Mouse (Mus musculus): ENCODE measurements around the gene Creg1. TPM values are rescaled to one million over a fixed set of nuclear protein-coding genes. Genes with fewer than 3 reads are reported as not detected.

Creg1 gene
- total RNA-seq (2023) = 10 to 100 TPM in 1 of 2 experiments, 1 to 10 TPM in 1; 8.2 to 11.1 TPM

GRCm38 (mm10) chr1:165763635-165764372 lies at the start of gene Creg1:
TSS of gene Creg1 (plus strand) at chr1:165763746.

DNA sequence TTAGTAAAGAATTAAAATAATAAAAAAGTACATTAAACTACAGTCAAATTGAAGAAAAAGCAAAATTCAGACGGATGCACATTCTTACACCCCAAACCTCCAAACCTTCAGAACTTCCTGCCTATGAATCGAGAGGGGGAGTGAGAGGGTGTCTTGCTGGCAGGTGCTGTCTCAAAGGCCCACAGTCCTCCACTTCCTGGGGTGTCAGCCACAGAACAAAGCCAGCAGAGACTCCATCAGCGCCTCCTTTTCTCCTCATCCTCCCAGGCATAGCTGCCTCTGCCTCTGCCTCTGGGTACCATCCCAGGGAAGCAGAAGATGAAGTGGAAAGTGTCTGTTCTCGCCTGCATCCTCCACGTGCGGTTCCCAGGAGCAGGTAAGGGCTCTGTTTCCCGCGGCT lies 25.0 kb downstream of the Creg1 start, which contains the start of gene Cd247:
Gene Cd247, plus strand, starts transcription at position 171 of the 400 bp plus-strand sequence.

Other genes starting within 250 kb of the Creg1 start
- 1 to 10 TPM in 1 of 2 experiments, not detected in 1; 1.3 TPM for gene Mpzl1, start 129.2 kb upstream of the Creg1 start, total RNA-seq (2023)
- 100 to 1,000 TPM; 284 to 306 TPM for gene Rcsd1, start 54.0 kb upstream of the Creg1 start, total RNA-seq (2023)
- 1 to 10 TPM; 1.3 to 2.3 TPM for gene Cd247, start 24.9 kb downstream of the Creg1 start, total RNA-seq (2023)
- gene Pou2f1, start 238.9 kb downstream of the Creg1 start, total RNA-seq (2023) = 10 to 100 TPM; 81.5 to 82.2 TPM

All from B cell, adult 67 days (primary cell).